Mouse (Mus musculus) limb, embryonic 13.5 days (tissue): Measurements from ENCODE around the gene Rfx4. TPM values are rescaled to one million over a fixed set of nuclear protein-coding genes. Genes with fewer than 3 reads are reported as not detected.

Experiments used
- ATAC-seq: fragments of 200-750 bp; cut with Nextera tagmentation; 2 replicates; pipeline ENCODE4 v1.8.0; 2017; ENCODE audit warnings: low read depth, moderate number of reproducible peaks, moderate TSS enrichment; ENCODE audit not compliant: low FRiP score
- H3K27ac ChIP-seq: fragments of 300-500 bp; sonication (generic); 2 replicates; pipeline ENCODE4 v1.5.1; 2015; ENCODE audit warnings: inconsistent platforms, mild to moderate bottlenecking, moderate library complexity
- H3K27me3 ChIP-seq: fragments of 300-500 bp; sonication (generic); 2 replicates; pipeline ENCODE4 v1.6.1; 2015; ENCODE audit warnings: mild to moderate bottlenecking, inconsistent platforms
- H3K36me3 ChIP-seq: fragments of 300-500 bp; sonication (generic); 2 replicates; pipeline ENCODE4 v1.6.1; 2015; ENCODE audit warnings: inconsistent platforms, mild to moderate bottlenecking, moderate library complexity
- H3K4me1 ChIP-seq: fragments of 300-500 bp; sonication (generic); 2 replicates; pipeline ENCODE4 v1.6.1; 2015; ENCODE audit warnings: inconsistent platforms
- H3K4me2 ChIP-seq: fragments of 300-500 bp; sonication (generic); replicated peaks from 2 replicates; pipeline ENCODE4 v1.6.1; 2015; ENCODE audit warnings: inconsistent platforms, mild to moderate bottlenecking, moderate library complexity
- H3K4me3 ChIP-seq: fragments of 300-500 bp; sonication (generic); 2 replicates; pipeline ENCODE4 v1.5.1; 2015; ENCODE audit warnings: moderate library complexity, mild to moderate bottlenecking, inconsistent platforms
- H3K9ac ChIP-seq: fragments of 300-500 bp; sonication (generic); 2 replicates; pipeline ENCODE4 v1.6.1; 2015; ENCODE audit warnings: mild to moderate bottlenecking, inconsistent platforms
- H3K9me3 ChIP-seq: fragments of 300-500 bp; sonication (generic); 2 replicates; pipeline ENCODE4 v1.6.1; 2016; ENCODE audit warnings: inconsistent platforms
- WGBS: fragments of 180-500 bp; shearing (Covaris S2); methylation state at CpG from one replicate; pipeline ENCODE4 v1.1.7; 2015; 5-methylcytosine and 5-hydroxymethylcytosine counted together
- polyA plus RNA-seq: library from polyadenylated mRNA; unstranded; fragments of >200 nt; fragmentation: Nextera tagmentation; extraction: Ambion mirVana; gene quantifications from 2 replicates; pipeline ENCODE4 v1.2.1, GENCODE M21; 2015

Gene Rfx4
- polyA plus RNA-seq, 1 experiment from 2014 or later, result 0.55 TPM

GRCm38 (mm10) chr10:84760118-84761111, 4.6 kb downstream of the Rfx4 start:
- peaks cover 79% of the 10 kb centered on the region for H3K27me3 ChIP-seq
- peak overlapping the region; percentile 73 for H3K4me2 ChIP-seq
- peaks cover 38% of the 10 kb centered on the region for H3K4me1 ChIP-seq
- WGBS, result 5% methylated on average over 46 of the region's 46 CpGs
- no peaks in the 10 kb centered on the region for H3K9me3 ChIP-seq
- H3K27ac ChIP-seq, result no peak overlapping the region
- H3K4me3 ChIP-seq, result peak overlapping the region; percentile 41
- no peaks in the 10 kb centered on the region for H3K36me3 ChIP-seq
- H3K9ac ChIP-seq, result peak overlapping the region; percentile 51
- ATAC-seq, result peak; percentile 59; the same call in 1 of the 2 replicates

- Histone ChIP-seq H3K4me1 (0 out of 2 replicates have a peak, but pooled peaks cover 2% of the 10 kb centered on the region), H3K27me3 (peaks cover 9% of the 10 kb centered on the region), H3K36me3 (no peaks in the 10 kb centered on the region), H3K4me2 (no peak overlapping the region), H3K9me3 (no peaks in the 10 kb centered on the region), H3K4me3 (no peak overlapping the region), H3K27ac (no peak overlapping the region), H3K9ac (no peak overlapping the region)
- ATAC-seq, result no peak
- WGBS, result 66% methylated on average over 10 of the region's 10 CpGs
Measured at GRCm38 (mm10) chr10:84768766-84769165, 12.9 kb downstream of the Rfx4 start.

GRCm38 (mm10) chr10:84772380-84773130, 16.7 kb downstream of the Rfx4 start:
- 76% methylated on average over 4 of the region's 4 CpGs for WGBS

GRCm38 (mm10) chr10:84773889-84774288, 18.0 kb downstream of the Rfx4 start:
- ATAC-seq, result no peak
- Histone ChIP-seq H3K4me2 (no peak overlapping the region), H3K9me3 (no peaks in the 10 kb centered on the region), H3K4me1 (0 out of 2 replicates have a peak, but pooled peaks cover 2% of the 10 kb centered on the region), H3K4me3 (no peak overlapping the region), H3K27ac (no peak overlapping the region), H3K9ac (no peak overlapping the region), H3K27me3 (no peaks in the 10 kb centered on the region), H3K36me3 (no peaks in the 10 kb centered on the region)
- 81% methylated on average over 4 of the region's 4 CpGs for WGBS

More at GRCm38 (mm10) chr10:84772380-84773130, 16.7 kb downstream of the Rfx4 start:
- Histone ChIP-seq H3K9me3 (no peaks in the 10 kb centered on the region), H3K9ac (no peak overlapping the region), H3K4me2 (no peak overlapping the region), H3K36me3 (no peaks in the 10 kb centered on the region), H3K27me3 (no peaks in the 10 kb centered on the region), H3K4me3 (no peak overlapping the region), H3K4me1 (0 out of 2 replicates have a peak, but pooled peaks cover 2% of the 10 kb centered on the region), H3K27ac (no peak overlapping the region)
- no peak for ATAC-seq

GRCm38 (mm10) chr10:84774573-84774972, 18.7 kb downstream of the Rfx4 start:
- WGBS, result 88% methylated on average over 12 of the region's 12 CpGs

GRCm38 (mm10) chr10:84777109-84777508, 21.2 kb downstream of the Rfx4 start:
- H3K36me3 ChIP-seq, result no peaks in the 10 kb centered on the region
- H3K27ac ChIP-seq, result no peak overlapping the region
- no peaks in the 10 kb centered on the region for H3K27me3 ChIP-seq
- H3K9me3 ChIP-seq, result no peaks in the 10 kb centered on the region
- ATAC-seq, result no peak
- H3K9ac ChIP-seq, result no peak overlapping the region
- 0 out of 2 replicates have a peak, but pooled peaks cover 2% of the 10 kb centered on the region for H3K4me1 ChIP-seq
- 56% methylated on average over 5 of the region's 5 CpGs for WGBS
- H3K4me3 ChIP-seq, result no peak overlapping the region
- no peak overlapping the region for H3K4me2 ChIP-seq

More at GRCm38 (mm10) chr10:84774573-84774972, 18.7 kb downstream of the Rfx4 start:
- Histone ChIP-seq H3K4me1 (0 out of 2 replicates have a peak, but pooled peaks cover 2% of the 10 kb centered on the region), H3K4me2 (no peak overlapping the region), H3K9me3 (no peaks in the 10 kb centered on the region), H3K9ac (no peak overlapping the region), H3K27me3 (no peaks in the 10 kb centered on the region), H3K36me3 (no peaks in the 10 kb centered on the region), H3K27ac (no peak overlapping the region), H3K4me3 (no peak overlapping the region)
- ATAC-seq, result no peak

GRCm38 (mm10) chr10:84777974-84778373, 22.1 kb downstream of the Rfx4 start:
- no peak for ATAC-seq
- Histone ChIP-seq H3K4me2 (no peak overlapping the region), H3K27me3 (no peaks in the 10 kb centered on the region), H3K36me3 (no peaks in the 10 kb centered on the region), H3K9ac (no peak overlapping the region), H3K9me3 (no peaks in the 10 kb centered on the region), H3K4me3 (no peak overlapping the region), H3K4me1 (no peaks in the 10 kb centered on the region), H3K27ac (no peak overlapping the region)
- WGBS, result 85% methylated on average over 7 of the region's 7 CpGs

- WGBS, result 78% methylated on average over 4 of the region's 4 CpGs
- no peaks in the 10 kb centered on the region for H3K36me3 ChIP-seq
Measured at GRCm38 (mm10) chr10:84780828-84781227, 25.0 kb downstream of the Rfx4 start.

GRCm38 (mm10) chr10:84785339-84785738, 29.5 kb downstream of the Rfx4 start:
- no peak overlapping the region for H3K27ac ChIP-seq
- no peak overlapping the region for H3K4me2 ChIP-seq
- no peaks in the 10 kb centered on the region for H3K27me3 ChIP-seq
- H3K4me1 ChIP-seq, result no peaks in the 10 kb centered on the region
- H3K9me3 ChIP-seq, result no peaks in the 10 kb centered on the region
- no peak overlapping the region for H3K4me3 ChIP-seq
- WGBS, result 84% methylated on average over 4 of the region's 4 CpGs
- no peaks in the 10 kb centered on the region for H3K36me3 ChIP-seq
- no peak overlapping the region for H3K9ac ChIP-seq
- ATAC-seq, result no peak

More at GRCm38 (mm10) chr10:84780828-84781227, 25.0 kb downstream of the Rfx4 start:
- Histone ChIP-seq H3K9ac (no peak overlapping the region), H3K9me3 (no peaks in the 10 kb centered on the region), H3K4me1 (no peaks in the 10 kb centered on the region), H3K4me3 (no peak overlapping the region), H3K27me3 (no peaks in the 10 kb centered on the region), H3K27ac (no peak overlapping the region), H3K4me2 (no peak overlapping the region)
- ATAC-seq, result no peak

- WGBS, result 88% methylated on average over 8 of the region's 8 CpGs
- Histone ChIP-seq H3K4me3 (no peak overlapping the region), H3K4me2 (no peak overlapping the region), H3K27me3 (no peaks in the 10 kb centered on the region), H3K9ac (no peak overlapping the region), H3K9me3 (no peaks in the 10 kb centered on the region), H3K27ac (no peak overlapping the region), H3K36me3 (no peaks in the 10 kb centered on the region), H3K4me1 (no peaks in the 10 kb centered on the region)
- no peak for ATAC-seq
Measured at GRCm38 (mm10) chr10:84790323-84790722, 34.5 kb downstream of the Rfx4 start.

- Histone ChIP-seq H3K27ac (no peak overlapping the region), H3K4me1 (no peaks in the 10 kb centered on the region), H3K4me2 (no peak overlapping the region), H3K9me3 (no peaks in the 10 kb centered on the region), H3K4me3 (no peak overlapping the region), H3K27me3 (no peaks in the 10 kb centered on the region), H3K9ac (no peak overlapping the region), H3K36me3 (no peaks in the 10 kb centered on the region)
- ATAC-seq, result no peak
- 92% methylated on average over 3 of the region's 3 CpGs for WGBS
Measured at GRCm38 (mm10) chr10:84791181-84791580, 35.3 kb downstream of the Rfx4 start.

DNA sequence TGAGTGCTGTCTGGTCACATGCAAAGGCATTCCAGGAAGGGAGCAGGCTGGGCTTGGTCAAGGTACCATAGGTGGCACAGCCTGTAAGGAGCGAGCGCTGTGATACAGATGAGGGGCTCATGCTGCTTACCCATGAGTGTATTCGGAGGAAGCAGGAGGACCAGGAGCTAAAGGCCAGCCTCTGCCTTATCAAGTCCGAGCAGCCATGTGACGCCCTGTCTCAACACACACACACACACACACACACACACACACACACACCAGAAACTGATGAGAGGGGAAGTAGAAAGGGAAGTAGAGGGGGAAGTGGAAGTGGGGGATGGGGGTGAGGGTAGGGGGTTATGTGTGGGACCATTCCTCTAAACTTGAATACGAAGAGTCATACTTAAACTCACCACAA, 45.7 kb downstream of the Rfx4 start:
- H3K27ac ChIP-seq, result no peak overlapping the region
- no peak overlapping the region for H3K4me3 ChIP-seq
- no peak overlapping the region for H3K9ac ChIP-seq
- no peaks in the 10 kb centered on the region for H3K9me3 ChIP-seq
- H3K4me2 ChIP-seq, result no peak overlapping the region
- WGBS, result 83% methylated on average over 6 of the region's 6 CpGs
- no peak for ATAC-seq
- no peaks in the 10 kb centered on the region for H3K27me3 ChIP-seq
- no peaks in the 10 kb centered on the region for H3K36me3 ChIP-seq
- H3K4me1 ChIP-seq, result no peaks in the 10 kb centered on the region
